Mouse (Mus musculus) CD4-positive, CD25-positive, alpha-beta regulatory T cell, adult 2 months (primary cell): ENCODE data around the gene Pdzk1ip1.

ENCODE experiments used
- DNase-seq: peaks from one replicate; pipeline ENCODE4 v3.0.0-alpha.2; 2012; ENCODE audit warnings: low read depth, low spot score

Pdzk1ip1 gene

GRCm38 (mm10) chr4:115121608-115122007 is 33.1 kb downstream of the Pdzk1ip1 start:
- no peak for DNase-seq

GRCm38 (mm10) chr4:115123507-115123906 is 35.0 kb downstream of the Pdzk1ip1 start:
- no peak for DNase-seq

GRCm38 (mm10) chr4:115124713-115125112 is 36.2 kb downstream of the Pdzk1ip1 start:
- peak; percentile 7 for DNase-seq

- no peak for DNase-seq
Observed at GRCm38 (mm10) chr4:115133085-115133484, 44.6 kb downstream of the Pdzk1ip1 start.

- no peak for DNase-seq
Observed at GRCm38 (mm10) chr4:115133621-115134295, 45.2 kb downstream of the Pdzk1ip1 start, which contains the start of gene Cyp4x1. Cyp4x1 (minus strand) TSS chr4:115134281.

GRCm38 (mm10) chr4:115134296-115134630 is 45.8 kb downstream of the Pdzk1ip1 start:
- DNase-seq: no peak
